Comparison of ENCODE assay signal across 8 mouse cellular contexts in genomic region chr8:3621199-3621970, GRCm38 (mm10). TPM values are rescaled to one million over a fixed set of nuclear protein-coding genes. Genes with fewer than 3 reads are reported as not detected.
A peak's percentile ranks its signal among the peaks of the same experiment; 100 is the strongest.
DNase-seq lines count a peak whose midpoint lies in the region; ATAC-seq and TF ChIP-seq lines count a peak whose summit lies in the region.

Gene Xab2, minus strand, starts transcription at chr8:3621316.
Gene Pet100, plus strand, starts transcription at chr8:3621548.

- H3K4me3 ChIP-seq in C2C12 (ENCODE audit: insufficient read depth, poor library complexity, severe bottlenecking) (peak within 1 kb of the TSS; percentile 79), myocyte (peak within 1 kb of the TSS; percentile 91)
- peak within 1 kb of the TSS; percentile 78 for H3K4me3 ChIP-seq in erythroblast, embryonic 14.5 days (replicated peaks)
- H3K4me3 ChIP-seq in heart, embryonic 11.5 days (ENCODE audit: low read depth, low read length), result peak within 1 kb of the TSS; percentile 80
- peak within 1 kb of the TSS; percentile 79 for H3K4me3 ChIP-seq in kidney, embryonic 16.5 days (ENCODE audit: low read length)
- H3K4me3 ChIP-seq in liver, adult 2 months (ENCODE audit: insufficient read depth, low read depth, low read length), result peak within 1 kb of the TSS; percentile 71

- peaks cover 36% of the 10 kb centered on the region for H3K79me2 ChIP-seq in C2C12 (ENCODE audit: control insufficient read depth, insufficient read depth)
- peaks cover 4% of the 10 kb centered on the region; the same call in 1 of the 2 replicates for H3K79me2 ChIP-seq in liver, adult 2 months (ENCODE audit: control insufficient read depth, insufficient read depth, low read length)
- H3K79me2 ChIP-seq in myocyte (ENCODE audit: control insufficient read depth, insufficient read depth), result peaks cover 27% of the 10 kb centered on the region

- TF ChIP-seq CTCF in C2C12 (IDR thresholded peaks at IDR 0.05; ENCODE audit: control insufficient read depth, insufficient read depth, insufficient read length), result no peak
- no peak for TF ChIP-seq CTCF in brain, embryonic 14.5 days (IDR thresholded peaks at IDR 0.05; ENCODE audit: borderline replicate concordance, extremely low read depth, insufficient read depth, insufficient read length)
- no peak for TF ChIP-seq CTCF in liver, adult 2 months (IDR thresholded peaks at IDR 0.05; ENCODE audit: low read depth, low read length)

- H3K4me1 ChIP-seq in erythroblast, embryonic 14.5 days (ENCODE audit: control insufficient read depth), result peaks cover 31% of the 10 kb centered on the region
- H3K4me1 ChIP-seq in heart, embryonic 11.5 days (ENCODE audit: control insufficient read depth, insufficient read depth, low read length), result peaks cover 4% of the 10 kb centered on the region
- peaks cover 13% of the 10 kb centered on the region for H3K4me1 ChIP-seq in kidney, embryonic 16.5 days (ENCODE audit: insufficient read depth, low read length)
- H3K4me1 ChIP-seq in liver, adult 2 months (ENCODE audit: control insufficient read depth, insufficient read depth, low read length), result no peaks in the 10 kb centered on the region; the same call in 1 of the 2 replicates

- H3K36me3 ChIP-seq in C2C12 (ENCODE audit: control insufficient read depth, insufficient read depth) (peaks cover 21% of the 10 kb centered on the region), myocyte (ENCODE audit: control insufficient read depth, insufficient read depth) (no peaks in the 10 kb centered on the region)
- peaks cover 42% of the 10 kb centered on the region for H3K36me3 ChIP-seq in erythroblast, embryonic 14.5 days (ENCODE audit: control insufficient read depth)
- H3K36me3 ChIP-seq in heart, embryonic 11.5 days (ENCODE audit: control insufficient read depth, insufficient read depth, low read length), result peaks cover 11% of the 10 kb centered on the region
- peaks cover 15% of the 10 kb centered on the region for H3K36me3 ChIP-seq in kidney, embryonic 16.5 days (ENCODE audit: insufficient read depth, low read length)
- H3K36me3 ChIP-seq in liver, adult 2 months (ENCODE audit: control insufficient read depth, insufficient read depth, low read length), result peaks cover 8% of the 10 kb centered on the region
- peaks cover 1% of the 10 kb centered on the region; the same call in 1 of the 2 replicates for H3K36me3 ChIP-seq in splenic B cell, adult 2 months (ENCODE audit: control insufficient read depth, insufficient read depth, low read length, poor library complexity, severe bottlenecking)

- H3K9ac ChIP-seq in heart, embryonic 11.5 days (ENCODE audit: low read depth, low read length), result peak within 1 kb of the TSS; percentile 74
- peak within 1 kb of the TSS; percentile 88 for H3K9ac ChIP-seq in kidney, embryonic 16.5 days (replicated peaks; ENCODE audit: low read length)
- peak within 1 kb of the TSS; percentile 70 for H3K9ac ChIP-seq in liver, adult 2 months (ENCODE audit: low read depth, low read length)

- peak within 1 kb of the TSS; percentile 81 for H3K4me2 ChIP-seq in heart, embryonic 11.5 days
- H3K4me2 ChIP-seq in kidney, embryonic 16.5 days (replicated peaks; ENCODE audit: low read depth, low read length), result peak within 1 kb of the TSS; percentile 81
- H3K4me2 ChIP-seq in myocyte (ENCODE audit: low read depth), result peak within 1 kb of the TSS; percentile 93

- peaks cover 30% of the 10 kb centered on the region for H3K79me3 ChIP-seq in C2C12 (ENCODE audit: low read depth)

- no peaks in the 10 kb centered on the region for H3K27me3 ChIP-seq in C2C12 (ENCODE audit: control insufficient read depth, insufficient read depth, insufficient read length)
- H3K27me3 ChIP-seq in erythroblast, embryonic 14.5 days (ENCODE audit: control insufficient read depth), result no peaks in the 10 kb centered on the region
- H3K27me3 ChIP-seq in heart, embryonic 11.5 days (ENCODE audit: control insufficient read depth, insufficient read depth, low read length), result no peaks in the 10 kb centered on the region
- no peaks in the 10 kb centered on the region for H3K27me3 ChIP-seq in kidney, embryonic 16.5 days (ENCODE audit: insufficient read depth, low read length)
- H3K27me3 ChIP-seq in liver, adult 2 months (ENCODE audit: control insufficient read depth, insufficient read depth, low read length), result no peaks in the 10 kb centered on the region
- H3K27me3 ChIP-seq in myocyte (ENCODE audit: control insufficient read depth, insufficient read depth, insufficient read length), result no peaks in the 10 kb centered on the region
- H3K27me3 ChIP-seq in splenic B cell, adult 2 months (ENCODE audit: control insufficient read depth, insufficient read depth, low read length, poor library complexity, severe bottlenecking), result no peaks in the 10 kb centered on the region

- peak; percentile 100 for DNase-seq in brain, embryonic 14.5 days (ENCODE audit: low read depth)
- peak; percentile 98 for DNase-seq in liver, adult 2 months (ENCODE audit: extremely low read depth, low read depth, low spot score)
- DNase-seq in splenic B cell, adult 2 months (ENCODE audit: low read depth, low spot score), result peak; percentile 100

- H3ac ChIP-seq in C2C12 (ENCODE audit: control insufficient read depth, insufficient read length, low read depth) (peak within 1 kb of the TSS; percentile 75), myocyte (ENCODE audit: control insufficient read depth, insufficient read length) (peak within 1 kb of the TSS; percentile 11)

- under 1% methylated on average over 37 of the region's 37 CpGs for WGBS in heart, embryonic 11.5 days (ENCODE audit: insufficient replicate concordance)
- under 1% methylated on average over 37 of the region's 37 CpGs for WGBS in kidney, embryonic 16.5 days
- under 1% methylated on average over 37 of the region's 37 CpGs for WGBS in liver, adult 2 months

- peak; percentile 98 for ATAC-seq in heart, embryonic 11.5 days (replicated peaks; ENCODE audit: insufficient number of reproducible peaks, low FRiP score, low TSS enrichment)
- peak; percentile 98 for ATAC-seq in kidney, embryonic 16.5 days (ENCODE audit: low FRiP score, low TSS enrichment)

- peak; percentile 42; the same call in 1 of the 2 replicates for TF ChIP-seq POLR2A in brain, embryonic 14.5 days (IDR thresholded peaks at IDR 0.05; ENCODE audit: borderline replicate concordance, extremely low read depth, insufficient read depth, insufficient read length, poor library complexity, severe bottlenecking)
- peak; percentile 69; the same call in 1 of the 2 replicates for TF ChIP-seq POLR2A in liver, adult 2 months (IDR thresholded peaks at IDR 0.05; ENCODE audit: extremely low read depth, insufficient read depth, low read length)
- peak; percentile 68 for TF ChIP-seq POLR2A in myocyte (IDR thresholded peaks at IDR 0.05; ENCODE audit: insufficient read length, low read depth)

- no peaks in the 10 kb centered on the region for H3K9me3 ChIP-seq in erythroblast, embryonic 14.5 days (ENCODE audit: control insufficient read depth, low read length)
- no peaks in the 10 kb centered on the region for H3K9me3 ChIP-seq in heart, embryonic 11.5 days (replicated peaks; ENCODE audit: control insufficient read depth, low read length)
- no peaks in the 10 kb centered on the region for H3K9me3 ChIP-seq in kidney, embryonic 16.5 days (ENCODE audit: low read length)

- no peak within 1 kb of the TSS for H3K27ac ChIP-seq in heart, embryonic 11.5 days (ENCODE audit: low read depth, low read length)
- H3K27ac ChIP-seq in kidney, embryonic 16.5 days (ENCODE audit: low read length), result no peak within 1 kb of the TSS
- H3K27ac ChIP-seq in liver, adult 2 months (replicated peaks; ENCODE audit: insufficient read depth, low read depth, low read length), result no peak within 1 kb of the TSS

TF ChIP-seq in C2C12, 6 proteins besides CTCF, POLR2A, EP300 and RAD21:
- no peak for TF ChIP-seq CEBPB (IDR thresholded peaks at IDR 0.05; ENCODE audit: low read depth)
- no peak for TF ChIP-seq FOSL1 (IDR thresholded peaks at IDR 0.05; ENCODE audit: insufficient read depth, low read length, poor library complexity, severe bottlenecking)
- no peak for TF ChIP-seq MYOD1 (IDR thresholded peaks at IDR 0.05; ENCODE audit: control insufficient read depth, insufficient read length, low read depth)
- no peak for TF ChIP-seq MAX (IDR thresholded peaks at IDR 0.05)
- no peak for TF ChIP-seq USF1 (IDR thresholded peaks at IDR 0.05; ENCODE audit: low read depth)
- TF ChIP-seq MYOG (IDR thresholded peaks at IDR 0.05; ENCODE audit: control insufficient read depth, extremely low read depth, insufficient read length), result no peak
TF ChIP-seq in C2C12: peak in this region for 0.

TF ChIP-seq in myocyte, 11 proteins besides CTCF, POLR2A, EP300 and RAD21:
- no peak for TF ChIP-seq TCF3 (IDR thresholded peaks at IDR 0.05; ENCODE audit: insufficient read length, low read depth)
- TF ChIP-seq POLR2AphosphoS2 (IDR thresholded peaks at IDR 0.05; ENCODE audit: insufficient read length, low read depth), result peak; percentile 51
- peak; percentile 4 for TF ChIP-seq E2F4 (IDR thresholded peaks at IDR 0.05; ENCODE audit: insufficient read depth)
- no peak for TF ChIP-seq MYOD1 (IDR thresholded peaks at IDR 0.05; ENCODE audit: control insufficient read depth in 1 of 3, insufficient read length in 2 of 3, low read depth in 2 of 3)
- no peak for TF ChIP-seq USF1 (IDR thresholded peaks at IDR 0.05; ENCODE audit: low read depth)
- peak; percentile 84 for TF ChIP-seq SRF (IDR thresholded peaks at IDR 0.05; ENCODE audit: control insufficient read depth, insufficient read length, low read depth)
- no peak for TF ChIP-seq REST (IDR thresholded peaks at IDR 0.05; ENCODE audit: insufficient read depth, insufficient read length)

RNA-seq across cellular contexts. Expression of gene Xab2, which starts in this region (rescaled TPM):
- 38.2 TPM for polyA plus RNA-seq in C2C12 (2012; fragmentation: generic; extraction: Trizol)
- 69.0 and 93.1 TPM in 2 replicates for polyA plus RNA-seq in brain, embryonic 14.5 days (2012; rRNA removed)
- 4.2 and 4.7 TPM in 2 replicates for polyA plus RNA-seq in erythroblast, embryonic 14.5 days (2012)
- polyA plus RNA-seq in heart, embryonic 11.5 days (2014; fragmentation: Nextera tagmentation; extraction: Ambion mirVana), result 32.6 and 34.7 TPM in 2 replicates
- polyA plus RNA-seq in kidney, embryonic 16.5 days (2015; fragmentation: Nextera tagmentation; extraction: Ambion mirVana), result 75.2 and 76.9 TPM in 2 replicates
- 14.9 and 15.2 TPM in 2 replicates for total RNA-seq in liver, adult 2 months (2014; rRNA removed)
- 21.1 and 26.8 TPM in 2 replicates for polyA plus RNA-seq in liver, adult 2 months (2012; rRNA removed)
- polyA plus RNA-seq in myocyte (2012; fragmentation: generic; extraction: Trizol), result 44.6 TPM

RNA-seq across cellular contexts. Expression of gene Pet100, which starts in this region (rescaled TPM):
- polyA plus RNA-seq in C2C12 (2012; fragmentation: generic; extraction: Trizol), result 55.4 TPM
- 36.1 and 41.5 TPM in 2 replicates for polyA plus RNA-seq in brain, embryonic 14.5 days (2012; rRNA removed)
- polyA plus RNA-seq in erythroblast, embryonic 14.5 days (2012), result 12.7 and 17.8 TPM in 2 replicates
- 109 and 114 TPM in 2 replicates for polyA plus RNA-seq in heart, embryonic 11.5 days (2014; fragmentation: Nextera tagmentation; extraction: Ambion mirVana)
- polyA plus RNA-seq in kidney, embryonic 16.5 days (2015; fragmentation: Nextera tagmentation; extraction: Ambion mirVana), result 85.9 and 90.4 TPM in 2 replicates
- 26.1 and 28.1 TPM in 2 replicates for total RNA-seq in liver, adult 2 months (2014; rRNA removed)
- polyA plus RNA-seq in liver, adult 2 months (2012; rRNA removed), result 12.2 and 12.8 TPM in 2 replicates
- polyA plus RNA-seq in myocyte (2012; fragmentation: generic; extraction: Trizol), result 51.7 TPM
